Mouse (Mus musculus) ES-E14 (cell line): ENCODE data around the gene H2-Aa.

ENCODE experiments used
- CHD2 ChIP-seq: IDR thresholded peaks from 2 replicates; pipeline ENCODE4 v1.6.1; 2014; ENCODE audit warnings: mild to moderate bottlenecking, low read depth, low read length, inconsistent platforms
- MAFK ChIP-seq: IDR thresholded peaks from 2 replicates; pipeline ENCODE4 v1.6.1; 2014; ENCODE audit warnings: mild to moderate bottlenecking, low read depth, low read length, inconsistent platforms; ENCODE audit not compliant: insufficient read depth
- ZNF384 ChIP-seq: IDR thresholded peaks from 2 replicates; pipeline ENCODE4 v1.6.1; 2012; ENCODE audit warnings: low read depth, low read length, inconsistent platforms

DNA sequence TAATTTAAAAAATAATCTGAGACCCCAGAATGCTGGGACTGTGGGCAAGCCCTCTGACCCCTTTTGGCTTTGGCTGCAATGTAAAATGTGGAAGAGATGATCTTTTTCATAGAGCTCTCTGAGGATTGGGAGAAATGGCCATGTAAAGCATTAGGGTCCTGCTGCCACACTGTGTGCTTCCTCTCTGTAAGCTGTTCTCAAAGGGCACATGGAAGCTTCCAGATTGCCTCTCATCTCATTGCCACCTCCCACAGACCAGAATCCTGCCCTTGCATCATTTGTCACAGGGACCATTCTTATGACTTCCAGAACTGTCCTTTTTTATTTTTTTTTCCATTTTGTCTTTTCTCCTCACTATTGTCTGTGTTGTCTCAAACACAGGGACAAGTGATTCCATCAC, 19.6 kb upstream of the H2-Aa start:
- TF ChIP-seq ZNF384 (no peak), CHD2 (no peak), MAFK (no peak)
